Comparison of ENCODE assay signal across 8 mouse cellular contexts in genomic region chr5:105415198-105415791, GRCm38 (mm10). TPM values are rescaled to one million over a fixed set of nuclear protein-coding genes. Genes with fewer than 3 reads are reported as not detected.
A peak's percentile ranks its signal among the peaks of the same experiment; 100 is the strongest.
DNase-seq lines count a peak whose midpoint lies in the region; ATAC-seq lines count a peak whose summit lies in the region.

Gene Lrrc8b (plus strand): TSS chr5:105415775.

- H3K4me2 ChIP-seq in intestine, embryonic 15.5 days (replicated peaks): peak within 1 kb of the TSS; percentile 96

- H3K4me3 ChIP-seq in intestine, embryonic 15.5 days (replicated peaks): peak within 1 kb of the TSS; percentile 70

- H3K9me3 ChIP-seq in intestine, embryonic 15.5 days: no peaks in the 10 kb centered on the region

- H3K36me3 ChIP-seq in intestine, embryonic 15.5 days: no peaks in the 10 kb centered on the region

- no peaks in the 10 kb centered on the region for H3K27me3 ChIP-seq in intestine, embryonic 15.5 days (replicated peaks)

- peak; percentile 96 for ATAC-seq in intestine, embryonic 15.5 days
- peak; percentile 59 for ATAC-seq in megakaryocyte-erythroid progenitor cell, adult 5-6 weeks (replicated peaks; ENCODE audit: low FRiP score, low TSS enrichment, poor library complexity, severe bottlenecking)

- peak within 1 kb of the TSS; percentile 89 for H3K9ac ChIP-seq in intestine, embryonic 15.5 days

- peak; percentile 99 for DNase-seq in adrenal gland, adult 2 months
- DNase-seq in embryo, embryonic 11.5 days (ENCODE audit: low read depth, low spot score): peak; percentile 72
- peak; percentile 71 to 77 for DNase-seq in gastrocnemius, postnatal 36 days
- DNase-seq in left cerebral cortex, postnatal 14 days (ENCODE audit: low spot score in 2 of 2): peak; percentile 83 to 84
- DNase-seq in right cerebral cortex, postnatal 14 days: peak; percentile 77
- peak; percentile 71 to 83 for DNase-seq in urinary bladder, postnatal 36 days (ENCODE audit: low spot score in 2 of 2)

- peak within 1 kb of the TSS; percentile 89 for H3K27ac ChIP-seq in intestine, embryonic 15.5 days

- intact Hi-C loops in gastrocnemius, postnatal 36 days (cut with DNase I): loop anchor here (5.0 kb wide), 1 partner anchor 77 kb away; no protein-coding TSS in a partner anchor
- intact Hi-C loops in left cerebral cortex, postnatal 14 days (cut with DNase I): loop anchor here (5.0 kb wide), 1 partner anchor 77 kb away; no protein-coding TSS in a partner anchor

- peaks cover 6% of the 10 kb centered on the region for H3K4me1 ChIP-seq in intestine, embryonic 15.5 days (replicated peaks)

- under 1% methylated on average over 40 of the region's 63 CpGs for WGBS in intestine, embryonic 15.5 days

RNA-seq across cellular contexts. Expression of gene Lrrc8b, which starts in this region (rescaled TPM):
- 100 to 1,000 TPM in 1 of 2 experiments, 10 to 100 TPM in 1; 82.8 to 115 TPM for total RNA-seq in adrenal gland, adult 2 months (2021)
- polyA plus RNA-seq in adrenal gland, adult 2 months (2012; rRNA removed): 23.9 and 38.7 TPM in 2 replicates
- total RNA-seq in gastrocnemius, postnatal 36 days (2021): 1 to 10 TPM; 1.6 TPM
- polyA plus RNA-seq in intestine, embryonic 15.5 days (2015; fragmentation: Nextera tagmentation; extraction: Ambion mirVana): 5.8 and 6.3 TPM in 2 replicates
- total RNA-seq in left cerebral cortex, postnatal 14 days (2021): 100 to 1,000 TPM; 121 to 132 TPM
- total RNA-seq in megakaryocyte-erythroid progenitor cell, adult 5-6 weeks (2014; fragmentation: Nextera tagmentation): 13.2 and 16.6 TPM in 2 replicates
- total RNA-seq in megakaryocyte-erythroid progenitor cell, adult 5-6 weeks (2017): 5.4 and 7.3 TPM in 2 replicates

Comparison
In these comparisons a context has a peak if more than half of its experiments do, and no peak if none do; other contexts are left out.
1. Peak in every context shown above with its lines: DNase-seq, ATAC-seq, H3K4me3 ChIP-seq and H3K27ac ChIP-seq.
2. RNA of gene Lrrc8b (total RNA-seq): 121 to 132 TPM in left cerebral cortex, postnatal 14 days and 82.8 to 115 TPM in adrenal gland, adult 2 months; 5.4 to 16.6 TPM in megakaryocyte-erythroid progenitor cell, adult 5-6 weeks and 1.6 TPM in gastrocnemius, postnatal 36 days; every median in the first group is over 4 times any median in the second.